Mouse (Mus musculus): Measurements from ENCODE around the gene Hyal6. TPM values are rescaled to one million over a fixed set of nuclear protein-coding genes. Genes with fewer than 3 reads are reported as not detected.

The Hyal6 gene
- polyA plus RNA-seq (2012; rRNA removed) = not detected in 2 replicates

GRCm38 (mm10) chr6:24732945-24733344 is at the start of gene Hyal6:
Gene Hyal6, plus strand, starts transcription at chr6:24733245.
- Histone ChIP-seq H3K4me1 (ENCODE audit: control insufficient read depth, insufficient read depth, low read length) (no peaks in the 10 kb centered on the region), H3K4me3 (replicated peaks; ENCODE audit: extremely low read depth, low read depth, low read length) (no peak within 1 kb of the TSS)
- TF ChIP-seq POLR2A (IDR thresholded peaks at IDR 0.05; ENCODE audit: borderline replicate concordance, extremely low read depth, low read depth, low read length) = no peak
- no peak for TF ChIP-seq CTCF (IDR thresholded peaks at IDR 0.05; ENCODE audit: insufficient read depth, low read length)
- 62% methylated on average over 3 of the region's 3 CpGs for WGBS
- no peak for DNase-seq

GRCm38 (mm10) chr6:24687871-24688270 is 45.2 kb upstream of the Hyal6 start:
- Histone ChIP-seq H3K4me3 (replicated peaks; ENCODE audit: extremely low read depth, low read depth, low read length) (no peak overlapping the region), H3K4me1 (ENCODE audit: control insufficient read depth, insufficient read depth, low read length) (no peaks in the 10 kb centered on the region)
- 77% methylated on average over 1 of the region's 1 CpGs for WGBS
- TF ChIP-seq CTCF (IDR thresholded peaks at IDR 0.05; ENCODE audit: insufficient read depth, low read length) = no peak
- TF ChIP-seq POLR2A (IDR thresholded peaks at IDR 0.05; ENCODE audit: borderline replicate concordance, extremely low read depth, low read depth, low read length) = no peak
- DNase-seq = no peak

GRCm38 (mm10) chr6:24694455-24695410 is 38.3 kb upstream of the Hyal6 start:
- no peak for DNase-seq
- no peak for TF ChIP-seq CTCF (IDR thresholded peaks at IDR 0.05; ENCODE audit: insufficient read depth, low read length)
- no peak for TF ChIP-seq POLR2A (IDR thresholded peaks at IDR 0.05; ENCODE audit: borderline replicate concordance, extremely low read depth, low read depth, low read length)
- Histone ChIP-seq H3K4me3 (replicated peaks; ENCODE audit: extremely low read depth, low read depth, low read length) (no peak overlapping the region), H3K4me1 (ENCODE audit: control insufficient read depth, insufficient read depth, low read length) (no peaks in the 10 kb centered on the region)
- 74% methylated on average over 11 of the region's 11 CpGs for WGBS

GRCm38 (mm10) chr6:24696117-24696516 is 36.9 kb upstream of the Hyal6 start:
- DNase-seq = no peak
- no peak overlapping the region for H3K4me3 ChIP-seq (replicated peaks; ENCODE audit: extremely low read depth, low read depth, low read length)
- WGBS = 69% methylated on average over 4 of the region's 4 CpGs
- TF ChIP-seq CTCF (IDR thresholded peaks at IDR 0.05; ENCODE audit: insufficient read depth, low read length) = no peak
- TF ChIP-seq POLR2A (IDR thresholded peaks at IDR 0.05; ENCODE audit: borderline replicate concordance, extremely low read depth, low read depth, low read length) = no peak
- no peaks in the 10 kb centered on the region for H3K4me1 ChIP-seq (ENCODE audit: control insufficient read depth, insufficient read depth, low read length)

GRCm38 (mm10) chr6:24697216-24697615 is 35.8 kb upstream of the Hyal6 start:
- WGBS = 84% methylated on average over 5 of the region's 5 CpGs

GRCm38 (mm10) chr6:24707090-24707489 is 26.0 kb upstream of the Hyal6 start:
- Histone ChIP-seq H3K4me3 (replicated peaks; ENCODE audit: extremely low read depth, low read depth, low read length) (no peak overlapping the region), H3K4me1 (ENCODE audit: control insufficient read depth, insufficient read depth, low read length) (no peaks in the 10 kb centered on the region)
- no peak for DNase-seq
- WGBS = 67% methylated on average over 5 of the region's 5 CpGs
- TF ChIP-seq CTCF (IDR thresholded peaks at IDR 0.05; ENCODE audit: insufficient read depth, low read length) (no peak), POLR2A (IDR thresholded peaks at IDR 0.05; ENCODE audit: borderline replicate concordance, extremely low read depth, low read depth, low read length) (no peak)

More at GRCm38 (mm10) chr6:24697216-24697615, 35.8 kb upstream of the Hyal6 start:
- DNase-seq = no peak
- TF ChIP-seq POLR2A (IDR thresholded peaks at IDR 0.05; ENCODE audit: borderline replicate concordance, extremely low read depth, low read depth, low read length) = no peak
- TF ChIP-seq CTCF (IDR thresholded peaks at IDR 0.05; ENCODE audit: insufficient read depth, low read length) = no peak
- H3K4me3 ChIP-seq (replicated peaks; ENCODE audit: extremely low read depth, low read depth, low read length) = no peak overlapping the region
- H3K4me1 ChIP-seq (ENCODE audit: control insufficient read depth, insufficient read depth, low read length) = no peaks in the 10 kb centered on the region

GRCm38 (mm10) chr6:24707499-24707898 is 25.5 kb upstream of the Hyal6 start:
- WGBS = 62% methylated on average over 2 of the region's 2 CpGs
- TF ChIP-seq POLR2A (IDR thresholded peaks at IDR 0.05; ENCODE audit: borderline replicate concordance, extremely low read depth, low read depth, low read length) (no peak), CTCF (IDR thresholded peaks at IDR 0.05; ENCODE audit: insufficient read depth, low read length) (no peak)
- no peak for DNase-seq
- H3K4me3 ChIP-seq (replicated peaks; ENCODE audit: extremely low read depth, low read depth, low read length) = no peak overlapping the region
- H3K4me1 ChIP-seq (ENCODE audit: control insufficient read depth, insufficient read depth, low read length) = no peaks in the 10 kb centered on the region

- no peaks in the 10 kb centered on the region for H3K4me1 ChIP-seq (ENCODE audit: control insufficient read depth, insufficient read depth, low read length)
- WGBS = 19% methylated on average over 13 of the region's 13 CpGs
- no peak overlapping the region for H3K4me3 ChIP-seq (replicated peaks; ENCODE audit: extremely low read depth, low read depth, low read length)
- peak; percentile 10 for DNase-seq
- peak; percentile 48 for TF ChIP-seq CTCF (IDR thresholded peaks at IDR 0.05; ENCODE audit: insufficient read depth, low read length)
- TF ChIP-seq POLR2A (IDR thresholded peaks at IDR 0.05; ENCODE audit: borderline replicate concordance, extremely low read depth, low read depth, low read length) = no peak
These were observed 11.5 kb upstream of the Hyal6 start for GRCm38 (mm10) chr6:24721317-24722099.

GRCm38 (mm10) chr6:24728130-24728529 is 4.9 kb upstream of the Hyal6 start:
- WGBS = 29% methylated on average over 1 of the region's 1 CpGs
- no peak for DNase-seq

More at GRCm38 (mm10) chr6:24728130-24728529, 4.9 kb upstream of the Hyal6 start:
- Histone ChIP-seq H3K4me3 (replicated peaks; ENCODE audit: extremely low read depth, low read depth, low read length) (no peak overlapping the region), H3K4me1 (ENCODE audit: control insufficient read depth, insufficient read depth, low read length) (no peaks in the 10 kb centered on the region)
- TF ChIP-seq POLR2A (IDR thresholded peaks at IDR 0.05; ENCODE audit: borderline replicate concordance, extremely low read depth, low read depth, low read length) = no peak
- no peak for TF ChIP-seq CTCF (IDR thresholded peaks at IDR 0.05; ENCODE audit: insufficient read depth, low read length)

Measured in lung, adult 2 months (tissue).